Mouse (Mus musculus) heart, adult 9 months (tissue): Measurements from ENCODE around the gene Tmem53.
"Not testable (repeated sequence)": the region's sequence is repeated elsewhere in the genome, so short reads cannot be mapped to it uniquely, and the experiment has no call there.

Experiments
- DNase-seq, 2 experiments: peaks; one replicate each; pipeline ENCODE4 v3.0.0; 2022; ENCODE audit warnings: low spot score in 2 of 2

The Tmem53 gene

DNA sequence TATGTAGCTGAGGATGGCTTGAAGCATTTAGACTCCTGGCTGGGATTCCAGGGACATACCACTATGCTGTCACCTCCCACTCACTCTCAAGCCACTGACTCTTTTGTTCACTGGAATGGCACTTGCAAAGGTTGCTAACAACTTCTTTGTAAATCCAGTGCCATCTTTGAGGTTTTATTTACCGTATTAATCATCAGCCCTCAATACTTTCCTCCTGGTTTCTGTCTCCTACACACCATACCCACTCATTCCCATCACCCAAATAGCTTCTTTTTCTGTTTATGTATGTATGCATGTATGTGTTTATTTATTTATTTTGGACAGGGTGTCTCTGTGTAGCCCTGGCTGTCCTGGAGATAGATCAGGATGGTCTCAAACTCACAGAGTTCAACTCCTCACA is 769 bp upstream of the Tmem53 start:
- no peak for DNase-seq

DNA sequence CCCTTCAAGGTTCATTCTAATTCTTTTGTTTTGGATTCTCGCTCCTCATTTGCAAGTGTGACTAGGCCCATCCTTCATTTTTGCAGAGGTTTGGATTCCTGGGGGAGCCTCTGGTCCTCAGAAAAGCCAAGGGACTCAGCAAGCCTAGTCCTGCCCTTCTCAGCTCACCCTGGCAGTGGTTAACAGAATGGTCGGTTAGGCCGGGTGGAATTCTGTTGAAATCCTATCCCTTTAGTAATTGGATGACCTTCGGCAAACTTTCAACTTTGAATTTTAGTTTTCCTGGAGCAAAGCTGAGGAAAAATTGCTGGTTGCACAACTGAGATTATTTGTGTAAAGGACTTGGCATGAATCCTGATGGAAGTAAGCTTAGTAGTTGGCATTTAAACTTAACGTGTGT is 600 bp downstream of the Tmem53 start:
- DNase-seq, result peak; percentile 54 to 58

DNA sequence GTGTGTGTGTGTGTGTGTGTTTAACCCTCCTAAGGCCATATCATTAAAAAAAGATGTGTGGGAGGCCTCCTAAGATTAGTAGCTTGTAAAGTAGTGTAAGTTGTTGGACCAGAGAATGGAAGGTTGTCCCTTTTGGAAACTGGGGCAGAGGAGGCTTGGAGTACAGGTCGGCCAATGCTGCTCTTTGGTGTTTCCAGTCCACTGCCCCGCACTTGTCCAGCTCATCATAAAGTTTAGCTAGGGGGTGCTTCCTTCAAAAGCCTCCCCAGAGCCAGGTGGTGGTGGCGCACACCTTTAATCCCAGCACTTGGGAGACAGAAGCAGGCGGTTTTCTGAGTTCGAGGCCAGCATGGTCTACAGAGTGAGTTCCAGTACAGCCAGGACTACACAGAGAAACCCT is 1.0 kb downstream of the Tmem53 start:
- no peak for DNase-seq

DNA sequence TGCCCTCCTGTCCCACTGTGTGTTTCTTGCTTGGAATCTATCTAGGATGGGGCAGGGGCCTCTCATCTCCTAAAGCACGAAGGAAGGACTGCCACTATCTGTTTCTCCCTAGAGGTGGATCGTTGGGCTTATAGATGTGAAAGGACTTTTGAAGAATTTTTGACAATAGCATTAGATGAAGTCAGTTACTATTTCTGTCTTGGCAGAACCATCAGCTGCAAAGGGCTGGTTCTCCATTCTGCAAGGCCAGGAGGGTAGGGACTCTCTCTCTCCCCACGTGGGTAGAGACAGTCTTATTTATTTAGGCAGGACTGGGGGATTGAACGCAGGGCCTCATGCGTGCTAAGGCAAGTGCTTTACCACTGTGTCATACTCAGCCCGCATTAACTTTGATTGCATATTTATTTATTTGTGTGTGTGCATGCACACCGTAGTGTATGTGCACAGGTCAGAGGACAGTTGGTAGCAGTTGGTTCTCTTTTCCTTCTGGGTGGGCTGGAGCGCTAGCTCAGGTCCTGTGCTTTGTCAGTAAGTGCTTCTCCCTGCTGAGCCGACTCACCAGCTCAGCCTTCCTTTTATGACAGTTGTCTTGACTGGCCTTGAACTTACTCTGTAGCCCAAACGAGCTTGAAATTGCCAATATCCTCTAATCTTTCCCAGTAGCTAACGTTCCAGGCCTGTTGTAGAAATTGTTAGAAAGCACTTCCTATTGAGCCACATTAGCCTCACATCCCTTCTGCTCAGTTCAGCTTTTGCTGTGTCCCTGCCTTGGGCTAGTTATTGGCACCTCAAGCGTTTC is 1.7 kb downstream of the Tmem53 start:
- no peak for DNase-seq

DNA sequence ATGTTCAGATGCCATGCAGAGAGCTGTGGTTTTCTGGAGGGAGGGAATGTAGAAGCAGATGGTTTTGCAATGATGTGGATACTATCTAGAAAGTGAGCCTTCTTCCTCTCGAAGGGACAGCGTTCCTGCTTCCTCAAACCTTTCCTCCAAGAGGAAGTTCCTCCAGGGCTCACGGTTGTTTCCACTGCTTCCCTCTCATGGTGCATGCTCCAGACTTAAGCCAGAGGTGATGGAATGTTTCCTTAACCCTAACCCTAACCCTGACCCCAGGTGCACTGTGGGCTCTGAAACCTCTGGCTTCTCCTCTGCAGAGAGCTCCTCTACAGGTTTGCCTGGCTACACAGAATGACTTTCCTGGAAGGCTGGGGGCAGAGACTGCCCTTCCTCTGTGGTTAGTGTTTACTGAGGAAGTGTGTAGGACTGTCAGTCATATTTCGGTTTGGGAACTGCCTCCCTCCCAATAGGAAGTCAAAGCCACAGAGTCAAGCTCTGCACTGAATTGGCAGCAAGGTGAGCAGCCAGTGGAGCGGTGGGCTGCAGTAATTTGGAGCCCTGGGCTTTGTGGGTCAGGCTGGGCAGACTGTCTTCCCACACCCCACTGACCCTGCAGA is 2.4 kb downstream of the Tmem53 start:
- DNase-seq, result no peak

DNA sequence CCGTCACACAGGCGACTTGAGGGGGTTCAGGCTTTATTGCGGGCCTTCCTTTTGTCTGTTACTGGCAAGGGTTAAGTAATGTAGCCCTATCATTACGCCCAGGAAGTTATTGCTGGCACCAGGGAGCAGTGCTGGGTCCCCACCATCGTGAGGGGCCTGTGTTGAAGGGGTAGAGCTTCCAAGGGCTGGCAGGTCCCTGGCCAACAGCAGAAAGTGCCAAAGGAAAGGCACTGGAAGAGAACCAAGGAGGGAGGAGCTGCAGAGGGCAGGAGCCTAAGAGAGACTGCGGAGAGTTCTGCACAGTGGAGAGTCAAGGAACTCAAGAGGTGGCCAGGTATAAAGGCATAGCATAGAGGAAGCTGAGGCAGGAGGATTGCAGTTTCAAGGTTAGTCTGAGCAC is 2.9 kb downstream of the Tmem53 start:
- DNase-seq, result no peak

DNA sequence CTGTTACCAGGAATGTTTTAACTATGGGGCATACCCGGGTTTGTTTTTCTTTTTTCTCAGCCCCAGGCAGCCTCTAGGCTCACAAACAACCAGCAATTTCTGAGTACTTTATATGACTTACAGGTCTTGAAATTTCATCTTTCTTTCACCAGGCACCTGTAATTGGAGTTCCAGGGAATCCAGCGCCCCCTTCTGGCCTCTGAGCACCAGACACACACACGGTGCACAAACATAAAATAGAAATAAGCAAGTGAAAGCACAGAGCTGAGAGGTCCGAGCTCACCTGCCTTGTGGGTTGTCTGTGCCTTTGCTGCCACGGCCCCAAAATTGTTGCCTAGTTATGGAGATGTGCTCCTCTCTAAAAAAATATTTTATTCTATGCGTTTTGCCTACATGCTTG is 8.2 kb downstream of the Tmem53 start:
- not testable (repeated sequence) for DNase-seq

DNA sequence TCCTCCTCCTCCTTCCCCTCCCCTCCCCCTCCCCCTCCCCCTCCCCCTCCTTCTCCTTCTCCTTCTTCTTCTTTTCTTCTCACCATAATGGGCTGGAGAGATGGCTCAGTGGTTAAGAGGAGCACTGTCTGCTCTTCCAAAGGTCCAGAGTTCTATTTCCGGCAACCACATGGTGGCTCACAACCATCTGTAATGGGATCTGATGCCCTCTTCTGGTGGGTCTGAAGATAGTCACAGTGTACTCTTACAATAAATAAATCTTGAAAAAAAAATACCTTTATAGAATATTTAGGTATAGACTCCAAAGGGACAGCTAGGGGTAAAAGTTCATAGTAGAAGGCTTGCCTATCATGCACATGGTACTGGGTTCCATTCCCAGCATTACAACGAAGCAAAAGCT is 9.5 kb downstream of the Tmem53 start:
- DNase-seq, result no peak

DNA sequence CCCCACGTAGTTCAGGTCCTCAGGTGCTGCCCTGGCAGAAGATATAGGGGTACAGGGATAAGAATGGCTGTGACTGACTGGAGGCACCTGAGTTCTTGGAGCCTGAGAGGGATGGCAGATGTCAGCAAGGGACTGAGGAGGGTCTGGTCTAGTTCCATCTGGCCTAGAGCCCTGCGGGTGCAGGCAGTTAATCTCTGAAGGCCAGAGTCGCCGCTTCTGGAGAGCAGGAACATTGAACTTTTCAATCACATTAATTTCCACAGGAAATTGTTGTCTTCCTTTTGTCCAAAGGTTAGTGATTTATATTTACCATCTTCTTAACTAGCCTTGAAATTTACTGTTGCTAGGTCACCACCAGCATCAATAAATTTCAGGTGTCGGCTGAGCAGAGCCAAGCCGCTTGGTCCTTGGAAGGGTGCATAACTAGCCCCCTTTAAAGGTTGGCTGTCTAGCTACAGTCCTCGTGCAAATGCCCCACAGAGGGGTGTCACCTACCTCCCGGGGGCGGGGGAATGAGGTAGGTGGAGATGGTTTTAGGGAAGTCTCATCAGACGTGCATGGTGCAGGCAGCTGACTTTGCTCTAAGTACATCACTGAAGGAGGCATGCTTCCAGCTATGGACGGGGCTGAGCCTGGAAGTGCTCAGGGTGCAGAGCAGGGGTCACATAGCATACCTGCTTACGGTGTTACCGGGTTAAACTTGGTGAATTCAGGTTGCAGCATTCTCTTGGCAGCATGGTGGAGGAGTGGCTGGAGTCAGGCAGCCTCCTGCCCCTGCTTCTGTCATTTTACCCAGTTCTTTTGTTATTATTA is 10.6 kb downstream of the Tmem53 start:
- DNase-seq, result no peak

DNA sequence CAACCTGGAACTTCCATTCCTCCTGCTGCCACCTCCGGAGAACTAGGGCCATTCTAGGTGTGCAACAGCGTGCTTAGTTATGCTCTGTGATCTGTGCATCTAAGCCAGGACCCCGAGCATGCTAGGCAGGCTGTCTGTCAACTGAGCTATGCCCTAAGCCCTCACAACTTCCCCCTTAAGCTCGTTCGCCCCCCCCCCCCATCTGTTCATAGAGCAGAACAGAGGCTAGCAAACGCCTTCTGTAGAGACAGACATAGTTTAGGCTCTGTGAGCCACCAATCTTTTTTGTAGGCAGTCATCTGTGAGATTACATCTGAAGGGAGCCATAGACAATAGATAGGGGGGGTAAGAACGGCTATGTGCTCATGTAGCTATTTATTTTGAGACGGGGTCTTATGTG is 11.2 kb downstream of the Tmem53 start:
- no peak for DNase-seq

DNA sequence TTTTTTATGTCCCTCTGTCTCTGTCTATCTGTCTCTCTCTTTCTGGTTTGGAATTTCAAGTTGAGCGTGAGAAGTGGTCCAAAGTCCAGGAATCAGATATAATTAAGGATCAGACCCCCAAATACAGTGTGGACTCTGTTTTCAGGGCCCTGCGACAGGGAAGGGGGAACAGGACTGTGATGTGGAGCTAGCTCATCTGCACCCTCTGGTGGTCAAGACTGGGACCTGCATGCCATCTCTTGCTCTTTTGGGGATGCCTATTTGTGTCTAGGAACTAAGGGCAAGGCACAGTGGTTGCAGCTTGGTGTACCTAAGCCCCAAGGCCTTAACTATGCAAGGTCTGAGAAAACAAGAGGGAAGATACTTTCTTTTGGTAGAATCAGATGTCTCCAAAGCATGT is 15.5 kb downstream of the Tmem53 start:
- peak; percentile 49 to 76 for DNase-seq

DNA sequence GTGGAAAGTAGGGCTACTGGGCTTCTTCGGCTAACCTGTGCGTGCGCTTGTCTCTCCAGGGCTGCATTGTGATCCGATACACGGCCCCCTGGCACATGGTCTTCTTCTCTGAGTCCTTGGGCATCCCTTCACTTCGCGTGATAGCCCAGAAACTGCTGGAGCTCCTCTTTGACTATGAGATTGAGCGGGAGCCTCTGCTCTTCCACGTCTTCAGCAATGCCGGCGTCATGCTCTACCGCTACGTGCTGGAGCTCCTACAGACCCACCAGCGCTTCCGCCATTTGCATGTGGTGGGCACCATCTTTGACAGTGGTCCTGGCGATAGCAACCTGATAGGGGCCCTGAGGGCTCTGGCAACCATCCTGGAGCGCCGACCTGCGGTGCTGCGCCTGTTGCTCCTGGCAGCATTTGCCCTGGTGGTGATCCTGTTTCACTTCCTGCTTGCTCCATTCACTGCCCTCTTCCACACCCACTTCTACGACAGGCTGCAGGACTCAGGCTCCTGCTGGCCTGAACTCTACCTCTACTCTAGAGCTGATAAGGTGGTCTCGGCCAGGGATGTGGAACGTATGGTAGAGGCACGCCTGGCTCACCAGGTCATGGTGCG is 16.2 kb downstream of the Tmem53 start:
- DNase-seq, result no peak

DNA sequence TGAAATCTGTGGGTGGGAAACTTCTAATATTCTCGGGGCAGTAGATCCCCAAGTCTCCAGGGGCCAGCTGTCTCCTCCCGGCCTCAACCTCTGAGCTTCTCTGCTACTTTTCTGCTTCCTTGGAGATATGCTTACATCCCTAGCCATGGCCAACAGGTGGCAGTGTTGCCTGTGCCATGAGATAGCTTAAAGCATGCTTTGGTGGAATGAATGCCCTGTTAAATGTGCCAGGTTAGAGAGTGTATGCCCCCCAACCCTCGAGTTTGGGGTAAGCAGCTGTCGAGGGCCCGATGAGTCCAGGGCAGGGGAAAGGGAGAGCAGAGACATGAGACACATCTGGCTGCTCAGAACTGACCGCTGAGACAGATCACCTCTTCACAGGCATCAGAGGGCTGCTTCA is 18.5 kb downstream of the Tmem53 start:
- DNase-seq, result peak in 1 of 2 experiments; percentile 56

DNA sequence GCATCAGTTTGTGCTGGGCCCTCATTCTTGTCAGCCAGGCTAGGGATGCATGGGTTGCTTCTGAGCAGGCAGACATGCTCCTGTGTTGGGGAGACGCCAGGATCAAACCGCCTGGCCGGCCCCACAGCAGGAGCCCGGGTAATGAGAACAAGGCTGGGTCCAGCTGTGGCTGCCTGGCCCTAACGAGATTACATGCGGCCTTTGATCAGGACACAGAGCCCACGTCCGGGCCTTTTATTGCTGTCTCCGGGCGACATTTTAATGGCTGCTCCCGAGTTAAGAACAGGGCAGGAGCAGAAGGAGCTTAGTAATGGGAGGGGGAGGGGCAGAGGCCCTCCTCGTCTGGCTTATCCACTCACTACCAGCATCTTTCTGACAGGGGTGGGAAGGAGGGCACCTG is 20.7 kb downstream of the Tmem53 start:
- no peak for DNase-seq

DNA sequence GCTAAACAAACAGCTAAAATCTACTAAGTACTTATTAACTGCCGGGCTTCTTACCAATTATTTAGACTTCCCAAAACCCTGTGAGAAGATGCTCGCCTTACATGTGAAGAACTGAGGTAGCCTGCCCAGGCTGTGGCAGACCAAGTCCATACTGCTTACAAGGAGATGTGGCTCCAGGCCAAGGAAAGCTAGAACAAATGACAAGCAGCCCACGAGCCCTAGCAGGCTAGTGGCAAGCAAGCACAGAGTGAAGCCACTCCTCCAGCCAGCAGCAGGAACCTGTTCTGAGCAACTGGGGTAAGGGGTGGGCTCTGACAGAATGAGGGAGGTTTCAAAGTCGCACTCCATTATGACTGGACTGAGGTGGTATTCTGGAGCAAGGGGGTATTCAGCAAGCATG is 23.0 kb downstream of the Tmem53 start:
- DNase-seq, result no peak

DNA sequence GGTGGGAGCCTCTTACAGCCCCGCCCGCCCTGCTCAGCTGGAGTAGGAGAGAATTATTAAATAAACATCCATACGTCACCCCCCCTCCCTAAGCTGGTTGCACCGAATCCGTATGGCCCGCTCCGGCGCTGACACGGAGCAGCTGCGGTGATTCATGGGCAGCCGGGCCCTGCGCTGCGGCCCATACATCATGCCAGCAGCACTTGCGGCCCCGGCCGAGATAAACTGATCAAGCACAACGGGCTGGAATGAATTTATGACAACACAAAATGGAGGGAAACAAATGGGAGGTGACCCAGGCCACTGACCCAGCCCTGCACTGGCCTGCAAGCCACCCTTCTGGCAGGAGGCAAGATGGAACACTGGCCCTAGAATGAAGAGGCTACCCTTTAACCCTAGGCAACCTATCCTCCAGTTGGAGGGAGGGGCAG is 24.5 kb downstream of the Tmem53 start:
- no peak for DNase-seq

DNA sequence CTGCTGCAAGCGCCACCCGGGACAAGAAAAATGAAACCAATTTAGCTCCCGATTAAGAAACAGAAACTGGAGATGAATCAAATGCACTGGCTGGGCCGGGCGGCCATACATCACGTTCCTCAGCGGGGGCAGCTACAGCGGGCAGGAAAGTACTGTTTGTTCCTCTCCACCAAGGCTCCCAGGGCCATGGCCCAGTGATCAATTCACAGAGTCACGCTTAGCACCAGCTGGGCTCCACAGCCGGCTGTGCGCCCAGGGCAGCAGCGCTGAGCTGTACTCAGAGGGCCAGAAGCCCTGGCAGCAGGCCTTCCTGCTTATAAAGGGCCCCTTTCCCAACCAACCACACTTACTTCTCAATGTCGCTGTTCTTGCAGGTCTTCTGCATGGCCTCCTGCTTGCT is 25.3 kb downstream of the Tmem53 start:
- DNase-seq, result no peak

DNA sequence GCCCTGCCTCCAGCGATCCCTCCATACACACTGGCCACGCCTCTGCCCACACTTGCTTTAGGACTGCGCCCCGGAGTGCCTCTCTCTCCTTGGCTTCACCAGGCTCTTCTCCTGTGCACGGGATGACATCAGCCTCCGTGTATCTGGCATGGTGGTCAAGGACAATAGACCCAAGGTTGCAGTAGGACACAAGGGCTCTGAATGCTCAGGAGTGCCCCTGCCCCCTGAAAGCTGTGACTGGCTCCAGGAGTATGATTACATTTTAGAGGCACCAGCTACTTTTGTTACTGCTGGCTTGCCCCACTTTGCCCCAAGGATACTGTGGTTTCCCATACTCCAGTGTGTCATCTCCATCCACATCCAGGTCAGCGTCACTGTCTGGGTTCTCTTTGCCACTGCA is 25.9 kb downstream of the Tmem53 start:
- DNase-seq, result no peak

DNA sequence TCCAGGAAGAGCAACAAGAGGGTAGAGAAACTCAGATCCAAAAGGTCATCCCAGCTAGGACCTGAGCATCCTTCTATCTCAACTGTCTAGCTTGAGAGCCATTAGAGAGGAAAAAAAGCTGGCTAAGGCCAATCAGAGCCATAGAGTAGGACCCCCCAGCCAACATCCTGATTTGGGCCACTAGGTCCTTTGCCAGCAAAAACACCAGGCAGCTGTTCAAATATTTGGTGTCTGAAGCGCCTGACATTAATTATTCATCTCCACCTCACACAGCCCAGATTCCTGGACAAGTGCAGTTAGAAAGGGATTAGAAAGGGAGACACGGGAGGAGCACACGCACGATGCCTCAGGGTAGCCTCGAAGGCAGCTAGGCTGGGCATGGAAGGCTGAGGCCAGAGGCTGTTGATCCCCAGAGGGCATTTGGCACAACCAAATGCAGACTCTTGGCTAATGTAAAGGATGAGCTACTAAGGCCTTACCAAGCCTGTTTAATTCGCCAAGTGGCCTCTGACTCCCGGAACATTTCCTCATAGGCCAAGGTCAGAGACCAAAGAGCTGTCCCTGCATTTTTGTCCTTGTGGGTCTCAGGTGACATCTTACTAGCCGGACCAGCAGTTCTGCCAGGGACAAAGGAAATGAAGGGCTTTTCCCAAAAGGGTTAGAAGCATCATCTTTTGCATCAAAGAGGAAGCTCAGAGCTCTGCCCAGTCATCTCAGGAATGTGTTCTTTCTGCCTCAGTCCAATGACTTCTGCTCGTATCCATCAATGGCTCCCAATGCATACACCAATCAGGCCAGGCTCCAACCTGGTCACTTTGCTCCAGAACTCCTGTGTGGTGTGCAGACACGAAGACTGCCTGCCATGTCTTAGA is 26.9 kb downstream of the Tmem53 start:
- DNase-seq, result no peak

DNA sequence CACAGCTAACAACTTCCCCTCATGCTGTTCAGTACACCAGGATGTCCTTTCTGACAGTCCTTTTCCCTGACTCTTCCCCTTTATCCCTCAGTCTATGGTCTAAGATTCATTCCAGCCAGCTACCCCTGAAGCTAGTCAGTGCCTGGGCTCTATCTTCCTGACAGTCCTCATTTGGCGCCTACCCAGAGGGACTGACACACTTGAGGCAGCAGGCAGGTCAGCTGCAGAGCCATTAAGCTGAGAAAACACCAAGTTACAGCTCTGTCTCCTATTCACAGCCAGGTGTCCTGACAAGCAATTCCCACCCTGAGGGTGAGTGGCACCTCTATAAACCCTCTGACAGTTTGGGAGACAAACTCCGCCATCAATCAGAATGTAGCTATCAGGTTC is 27.5 kb downstream of the Tmem53 start:
- DNase-seq, result no peak

DNA sequence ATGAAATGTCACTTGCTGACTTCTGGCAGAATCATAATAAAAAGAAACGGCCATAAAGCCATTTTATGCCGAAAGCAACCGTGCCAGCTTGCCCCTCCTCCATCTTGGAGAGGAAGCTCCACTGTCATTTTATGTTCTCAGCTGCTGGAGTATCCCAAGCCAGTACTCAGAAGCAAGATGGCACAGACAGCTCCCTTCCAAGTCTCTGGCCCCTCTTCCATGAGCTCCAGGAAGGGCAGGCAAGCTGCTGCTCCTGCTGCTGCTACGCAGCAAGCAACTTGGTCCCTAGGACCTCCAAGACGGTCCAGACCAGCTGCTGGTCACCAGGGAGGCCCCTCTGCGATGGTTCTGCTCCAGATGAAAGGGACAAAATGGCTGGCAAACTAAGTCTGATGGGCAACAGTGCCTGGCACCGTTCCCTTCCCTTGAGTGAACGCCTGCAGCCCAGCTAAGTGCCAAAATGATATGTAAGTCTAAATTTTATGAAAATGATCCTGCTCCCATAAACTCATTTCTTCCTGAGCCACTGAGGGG is 28.7 kb downstream of the Tmem53 start:
- DNase-seq, result no peak
